Mouse (Mus musculus) left cerebral cortex, postnatal 10 days (tissue): ENCODE results near the gene Elmo3. TPM values are rescaled to one million over a fixed set of nuclear protein-coding genes. Genes with fewer than 3 reads are reported as not detected.

Experiments used
- microRNA-seq: library from miRNA; unstranded; fragments of <30 nt; microRNA quantifications from one replicate; pipeline ENCODE4 v1.2.0, GENCODE M21; 2022
- total RNA-seq, 2 experiments: library from RNA; stranded (reverse); gene quantifications; 2 replicates each; pipeline ENCODE4 v1.2.3; 2021

The Elmo3 gene
- total RNA-seq, 2 experiments from 2014 or later = 0.41 to 0.83 TPM

Small RNAs within 50 kb of the gene (microRNA-seq; reads per million reads assigned to microRNA genes)
- gene Gm27320 = not detected
- 5,009 reads per million, percentile 92 among the genes with 10 or more reads in this experiment for gene Mir328

Other genes with a start within 250 kb of the Elmo3 start
- not detected for gene Ces3b, start 221.8 kb upstream of the Elmo3 start, total RNA-seq
- gene Ces4a, start 173.8 kb upstream of the Elmo3 start, total RNA-seq = not detected
- 10 to 100 TPM; 20.9 to 23.0 TPM for gene Cbfb, start 134.9 kb upstream of the Elmo3 start, total RNA-seq
- 10 to 100 TPM; 27.5 to 28.0 TPM for gene D230025D16Rik, start 80.5 kb upstream of the Elmo3 start, total RNA-seq
- 1 to 10 TPM; 3.0 to 3.8 TPM for gene B3gnt9, start 50.4 kb upstream of the Elmo3 start, total RNA-seq
- 1 to 10 TPM; 5.5 to 5.8 TPM for gene Tradd, start 41.0 kb upstream of the Elmo3 start, total RNA-seq
- gene Fbxl8, start 41.0 kb upstream of the Elmo3 start, total RNA-seq = under 1 TPM; 0.58 to 0.61 TPM
- gene Hsf4, start 35.8 kb upstream of the Elmo3 start, total RNA-seq = under 1 TPM; 0.34 to 0.75 TPM
- gene Nol3, start 29.5 kb upstream of the Elmo3 start, total RNA-seq = 1 to 10 TPM; 3.2 to 3.5 TPM
- 10 to 100 TPM; 68.2 to 82.2 TPM for gene 4931428F04Rik, start 15.7 kb upstream of the Elmo3 start, total RNA-seq
- 1 to 10 TPM; 4.2 to 4.3 TPM for gene Exoc3l, start 9.5 kb upstream of the Elmo3 start, total RNA-seq
- 10 to 100 TPM; 29.6 to 30.2 TPM for gene E2f4, start 7.9 kb upstream of the Elmo3 start, total RNA-seq
- 1 to 10 TPM; 5.4 to 5.6 TPM for gene Lrrc29, start 20.7 kb downstream of the Elmo3 start, total RNA-seq
- gene Tmem208, start 20.8 kb downstream of the Elmo3 start, total RNA-seq = 10 to 100 TPM; 47.4 to 47.9 TPM
- 1 to 10 TPM; 2.6 to 2.7 TPM for gene Fhod1, start 42.4 kb downstream of the Elmo3 start, total RNA-seq
- 10 to 100 TPM; 25.7 to 27.7 TPM for gene Slc9a5, start 43.2 kb downstream of the Elmo3 start, total RNA-seq
- 1 to 10 TPM; 2.2 to 3.7 TPM for gene Plekhg4, start 67.7 kb downstream of the Elmo3 start, total RNA-seq
- not detected for gene Kctd19, start 107.9 kb downstream of the Elmo3 start, total RNA-seq
- gene Lrrc36, start 108.0 kb downstream of the Elmo3 start, total RNA-seq = under 1 TPM; 0.32 to 0.79 TPM
- 10 to 100 TPM; 75.5 to 88.7 TPM for gene Tppp3, start 165.9 kb downstream of the Elmo3 start, total RNA-seq
- gene Zdhhc1, start 191.3 kb downstream of the Elmo3 start, total RNA-seq = 10 to 100 TPM; 21.6 to 21.8 TPM
- not detected for gene Hsd11b2, start 213.2 kb downstream of the Elmo3 start, total RNA-seq